Mouse (Mus musculus) neural tube, embryonic 11.5 days (tissue): ENCODE data around the gene Arhgef10l. TPM values are rescaled to one million over a fixed set of nuclear protein-coding genes. Genes with fewer than 3 reads are reported as not detected.

Experiments
- ATAC-seq: fragments of 200-750 bp; cut with Nextera tagmentation; 2 replicates; pipeline ENCODE4 v1.8.0; 2017; ENCODE audit warnings: moderate number of reproducible peaks, mild to moderate bottlenecking, moderate TSS enrichment, moderate library complexity; ENCODE audit not compliant: insufficient read depth, low FRiP score, low TSS enrichment
- DNase-seq: peaks from one replicate; pipeline ENCODE4 v3.0.0-alpha.2; 2015; ENCODE audit warnings: low spot score
- H3K27ac ChIP-seq: fragments of 300-500 bp; sonication (generic); 2 replicates; pipeline ENCODE4 v1.5.1; 2014; ENCODE audit warnings: low read depth, mild to moderate bottlenecking, low read length
- H3K27me3 ChIP-seq: fragments of 300-500 bp; sonication (generic); 2 replicates; pipeline ENCODE4 v1.6.1; 2014; ENCODE audit warnings: mild to moderate bottlenecking, low read length, mixed read lengths; ENCODE audit not compliant: control insufficient read depth, insufficient read depth
- H3K36me3 ChIP-seq: fragments of 300-500 bp; sonication (generic); 2 replicates; pipeline ENCODE4 v1.6.1; 2014; ENCODE audit warnings: mild to moderate bottlenecking, low read length, moderate library complexity, mixed read lengths; ENCODE audit not compliant: control insufficient read depth, insufficient read depth
- H3K4me1 ChIP-seq: fragments of 300-500 bp; sonication (generic); 2 replicates; pipeline ENCODE4 v1.6.1; 2014; ENCODE audit warnings: low read length, mixed read lengths; ENCODE audit not compliant: control insufficient read depth, insufficient read depth
- H3K4me2 ChIP-seq: fragments of 300-500 bp; sonication (generic); 2 replicates; pipeline ENCODE4 v1.6.1; 2014; ENCODE audit warnings: low read depth, mild to moderate bottlenecking, moderate library complexity
- H3K4me3 ChIP-seq: fragments of 300-500 bp; sonication (generic); 2 replicates; pipeline ENCODE4 v1.5.1; 2014; ENCODE audit warnings: low read depth, low read length
- H3K9ac ChIP-seq: fragments of 300-500 bp; sonication (generic); 2 replicates; pipeline ENCODE4 v1.6.1; 2014; ENCODE audit warnings: mild to moderate bottlenecking, low read length
- H3K9me3 ChIP-seq: fragments of 300-500 bp; sonication (generic); 2 replicates; pipeline ENCODE4 v1.6.1; 2016; ENCODE audit warnings: low read length; ENCODE audit not compliant: control insufficient read depth
- WGBS: fragments of 180-500 bp; shearing (Covaris S2); extraction: QIAGEN DNeasy Blood & Tissue Kit; methylation state at CpG from one replicate; pipeline ENCODE4 v1.1.7; 2014; 5-methylcytosine and 5-hydroxymethylcytosine counted together
- polyA plus RNA-seq: library from polyadenylated mRNA; unstranded; fragments of >200 nt; fragmentation: Nextera tagmentation; extraction: Ambion mirVana; gene quantifications from 2 replicates; pipeline ENCODE4 v1.2.1, GENCODE M21; 2014

Arhgef10l gene
- polyA plus RNA-seq, 1 experiment from 2014 or later, result 25.3 TPM

DNA sequence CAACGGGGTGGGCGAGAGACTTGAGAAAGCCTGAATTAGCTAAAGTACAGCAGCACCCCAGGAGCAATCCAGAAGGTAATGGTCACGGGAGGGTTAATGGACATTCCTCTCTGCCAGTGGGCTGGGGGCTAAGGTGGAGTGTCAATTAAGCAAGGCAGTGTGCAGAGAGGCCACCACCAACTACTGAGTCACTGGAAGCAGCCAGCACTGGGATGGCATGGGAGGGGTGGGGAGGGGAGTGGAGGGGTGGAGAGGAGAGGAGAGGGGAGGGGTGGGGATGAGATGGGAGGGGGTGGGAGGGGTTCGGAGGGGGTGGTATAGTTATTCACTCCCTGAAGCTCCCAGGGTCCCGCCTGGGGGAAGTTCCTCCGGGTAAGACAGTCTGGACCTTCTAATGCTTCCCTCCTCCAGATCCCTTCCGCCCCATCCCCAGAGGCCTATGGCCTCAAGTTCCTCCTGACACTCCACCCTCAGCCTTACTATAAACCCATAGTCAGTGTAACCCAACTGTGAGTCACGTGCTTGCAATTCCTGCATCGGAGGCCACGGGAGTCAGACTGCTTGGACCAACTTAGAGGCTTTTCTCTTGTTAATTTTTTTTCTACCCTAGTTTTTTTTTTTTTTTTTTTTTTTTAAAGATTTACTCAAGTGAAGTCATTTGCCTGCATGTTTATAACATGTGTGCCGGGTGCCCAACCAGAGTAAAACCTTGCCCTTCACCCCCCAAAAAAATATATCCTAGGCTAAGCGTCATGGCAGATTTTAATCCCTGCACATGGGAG lies 22.4 kb upstream of the Arhgef10l start:
- DNase-seq (no peak), ATAC-seq (no peak)
- H3K4me1 ChIP-seq, result peaks cover 14% of the 10 kb centered on the region
- H3K27me3 ChIP-seq, result no peaks in the 10 kb centered on the region
- H3K9ac ChIP-seq, result no peak overlapping the region
- no peaks in the 10 kb centered on the region for H3K9me3 ChIP-seq
- no peak overlapping the region for H3K4me3 ChIP-seq
- no peak overlapping the region for H3K4me2 ChIP-seq
- H3K36me3 ChIP-seq, result no peaks in the 10 kb centered on the region
- WGBS, result 53% methylated on average over 11 of the region's 12 CpGs
- H3K27ac ChIP-seq, result no peak overlapping the region

DNA sequence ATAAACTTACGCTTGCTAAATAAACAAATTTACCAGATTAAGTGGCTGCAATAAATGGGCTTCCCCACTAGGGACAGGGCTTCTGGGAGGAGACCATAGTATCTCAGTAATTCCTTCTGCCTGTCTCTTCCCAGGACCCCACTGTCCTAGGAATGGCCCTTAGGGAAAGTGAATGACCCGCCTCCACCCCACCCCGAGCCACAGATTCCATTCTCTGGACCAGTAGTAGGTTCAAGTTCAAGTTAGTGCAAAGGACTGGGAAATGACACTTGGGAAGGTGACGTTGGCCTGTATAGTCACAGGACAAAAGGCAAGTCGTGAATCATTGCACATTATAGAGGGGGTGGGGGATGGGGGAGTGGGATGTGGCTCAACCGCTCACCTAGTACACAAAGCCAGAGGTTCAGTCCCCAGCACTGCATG lies 19.1 kb upstream of the Arhgef10l start:
- Histone ChIP-seq H3K27me3 (no peaks in the 10 kb centered on the region), H3K9me3 (no peaks in the 10 kb centered on the region), H3K4me3 (no peak overlapping the region), H3K9ac (no peak overlapping the region), H3K4me1 (peaks cover 14% of the 10 kb centered on the region), H3K27ac (no peak overlapping the region), H3K4me2 (no peak overlapping the region), H3K36me3 (no peaks in the 10 kb centered on the region)
- no peak for ATAC-seq
- WGBS, result 30% methylated on average over 6 of the region's 6 CpGs
- no peak for DNase-seq

DNA sequence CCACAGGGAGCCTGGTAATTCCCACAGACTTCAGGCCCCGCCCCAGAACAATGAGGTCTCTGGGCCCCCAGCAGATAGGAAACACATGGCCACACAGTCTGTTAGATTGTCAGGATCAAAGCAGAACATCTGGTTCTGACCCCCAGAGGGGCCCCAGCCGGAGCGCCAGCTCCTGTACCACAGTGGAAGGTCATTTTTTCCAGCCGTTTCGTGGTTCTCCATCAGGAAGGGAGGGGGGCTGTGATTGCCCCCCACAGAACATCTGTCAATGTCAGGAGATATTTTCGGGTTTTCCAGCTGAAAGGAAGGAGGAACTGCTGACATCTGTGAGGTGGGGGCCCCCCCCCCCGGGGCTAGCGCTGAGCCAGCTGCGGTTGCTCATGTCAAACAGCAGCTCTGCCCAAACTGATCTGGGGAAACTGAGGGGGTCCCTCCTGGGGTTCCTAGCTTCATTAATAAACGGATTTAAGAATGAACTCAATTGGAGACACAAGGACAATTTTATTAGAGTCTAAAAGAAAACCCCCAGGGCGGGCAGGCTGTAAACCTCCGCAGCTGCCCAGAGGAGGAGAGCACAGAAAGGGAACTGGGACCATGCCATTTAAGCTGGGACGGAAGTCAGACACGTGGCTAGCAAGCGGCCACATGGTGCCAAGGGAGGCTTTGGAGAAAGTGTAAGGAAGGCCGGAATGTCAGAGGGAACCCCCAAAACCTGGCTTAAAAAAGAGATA lies 18.5 kb upstream of the Arhgef10l start:
- peaks cover 14% of the 10 kb centered on the region for H3K4me1 ChIP-seq
- no peak overlapping the region for H3K4me3 ChIP-seq
- ATAC-seq (no peak), DNase-seq (peak; percentile 76)
- 7% methylated on average over 16 of the region's 16 CpGs for WGBS
- H3K4me2 ChIP-seq, result peak overlapping the region; percentile 26
- H3K27ac ChIP-seq, result 0 out of 2 replicates have a peak overlapping the region, but pooled peaks have one; percentile 23
- no peaks in the 10 kb centered on the region for H3K36me3 ChIP-seq
- 0 out of 2 replicates have a peak overlapping the region, but pooled peaks have one; percentile 3 for H3K9ac ChIP-seq
- no peaks in the 10 kb centered on the region for H3K27me3 ChIP-seq
- H3K9me3 ChIP-seq, result no peaks in the 10 kb centered on the region

DNA sequence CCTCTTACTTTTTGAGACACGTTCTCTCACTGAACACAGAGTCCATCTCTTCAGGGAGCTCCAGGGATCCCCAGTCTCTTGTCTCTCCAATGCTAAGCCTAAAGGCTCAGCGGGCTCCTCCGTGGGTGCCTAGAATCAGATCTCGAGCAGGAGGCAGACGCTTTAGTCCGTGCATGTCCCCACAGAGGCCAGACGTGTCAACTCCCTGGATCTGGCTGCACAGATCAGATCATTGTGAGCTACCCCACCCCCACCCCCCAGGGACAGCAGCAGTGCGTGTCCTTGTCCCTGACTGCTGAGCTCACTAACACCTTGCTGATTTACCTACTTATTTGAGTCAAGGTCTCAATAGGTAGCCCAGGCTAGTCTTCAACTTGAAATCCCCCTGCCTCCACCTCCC lies 17.8 kb upstream of the Arhgef10l start:
- 39% methylated on average over 8 of the region's 8 CpGs for WGBS
- Histone ChIP-seq H3K9me3 (no peaks in the 10 kb centered on the region), H3K27me3 (no peaks in the 10 kb centered on the region), H3K4me1 (peaks cover 14% of the 10 kb centered on the region), H3K4me3 (no peak overlapping the region), H3K9ac (no peak overlapping the region), H3K36me3 (no peaks in the 10 kb centered on the region), H3K4me2 (no peak overlapping the region), H3K27ac (no peak overlapping the region)
- ATAC-seq (no peak), DNase-seq (no peak)

DNA sequence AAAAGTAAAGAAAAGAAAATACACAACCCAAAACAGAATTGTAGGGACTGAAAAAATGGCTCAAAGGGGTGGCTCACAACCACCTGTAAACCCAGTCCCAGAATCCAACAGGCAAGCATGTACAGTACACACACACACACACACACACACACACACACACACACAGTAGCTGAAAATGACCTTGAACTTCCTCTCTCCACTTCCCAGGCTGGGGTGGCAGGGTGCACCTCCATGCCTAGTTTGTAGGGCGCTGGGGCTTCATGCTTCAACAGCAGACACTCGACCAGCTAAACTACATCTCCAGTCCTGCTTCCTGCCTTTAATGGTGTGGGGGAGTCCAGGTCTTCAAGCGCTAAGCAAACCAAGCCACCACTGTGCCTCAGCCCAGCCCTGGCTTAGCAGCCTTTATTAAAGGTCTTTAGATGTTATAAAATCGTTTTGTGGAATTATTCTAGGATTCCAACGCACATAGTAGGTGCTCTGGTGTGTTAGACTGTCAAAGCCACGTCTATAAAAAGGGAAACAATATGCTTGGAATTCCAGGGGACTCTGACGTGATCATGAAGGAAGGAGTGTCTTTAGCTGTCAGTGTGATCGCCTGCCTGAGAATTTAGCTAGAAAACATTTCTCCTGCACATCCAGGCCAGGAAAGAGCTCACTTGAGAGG lies 15.1 kb upstream of the Arhgef10l start:
- H3K4me2 ChIP-seq, result no peak overlapping the region
- ATAC-seq (no peak), DNase-seq (no peak)
- WGBS, result 68% methylated on average over 8 of the region's 8 CpGs
- no peaks in the 10 kb centered on the region for H3K36me3 ChIP-seq
- no peak overlapping the region for H3K27ac ChIP-seq
- no peaks in the 10 kb centered on the region for H3K27me3 ChIP-seq
- H3K9ac ChIP-seq, result no peak overlapping the region
- no peak overlapping the region for H3K4me3 ChIP-seq
- peaks cover 14% of the 10 kb centered on the region for H3K4me1 ChIP-seq
- no peaks in the 10 kb centered on the region for H3K9me3 ChIP-seq

DNA sequence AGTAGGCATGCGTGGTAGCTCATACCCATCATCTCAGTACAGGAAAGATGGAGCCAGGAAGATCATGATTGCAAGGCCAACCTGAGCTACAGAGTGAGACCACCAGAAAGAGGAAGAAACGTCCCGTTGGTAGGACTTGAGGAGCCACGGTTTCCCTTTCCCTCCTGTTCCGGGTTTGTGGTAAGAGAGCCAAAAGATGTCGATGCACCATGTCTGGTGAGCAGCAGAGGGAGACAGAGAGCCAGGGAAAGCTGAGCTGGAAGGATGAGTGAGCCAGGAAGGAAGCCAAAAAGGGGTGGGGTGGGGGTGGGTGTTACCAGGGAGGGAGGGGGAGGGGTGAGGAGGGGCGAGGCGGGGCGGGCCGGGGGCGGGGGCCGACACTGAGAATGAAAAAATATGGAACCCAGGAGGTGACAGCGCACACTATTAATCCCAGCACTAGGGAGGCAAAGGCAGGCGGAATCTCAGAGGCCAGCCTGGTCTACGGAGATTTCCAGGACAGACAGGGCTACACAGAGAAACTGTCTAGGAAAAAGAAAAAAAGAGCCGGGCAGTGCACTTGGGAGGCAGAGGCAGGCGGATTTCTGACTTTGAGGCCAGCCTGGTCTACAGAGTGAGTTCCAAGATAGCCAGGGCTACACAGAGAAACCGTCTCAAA lies 14.0 kb upstream of the Arhgef10l start:
- no peak for ATAC-seq
- H3K4me1 ChIP-seq, result peaks cover 11% of the 10 kb centered on the region
- H3K27ac ChIP-seq, result no peak overlapping the region
- no peaks in the 10 kb centered on the region for H3K9me3 ChIP-seq
- H3K4me3 ChIP-seq, result no peak overlapping the region
- no peak overlapping the region for H3K9ac ChIP-seq
- H3K36me3 ChIP-seq, result no peaks in the 10 kb centered on the region
- DNase-seq, result peak; percentile 70
- H3K27me3 ChIP-seq, result no peaks in the 10 kb centered on the region
- 41% methylated on average over 12 of the region's 18 CpGs for WGBS
- no peak overlapping the region for H3K4me2 ChIP-seq

DNA sequence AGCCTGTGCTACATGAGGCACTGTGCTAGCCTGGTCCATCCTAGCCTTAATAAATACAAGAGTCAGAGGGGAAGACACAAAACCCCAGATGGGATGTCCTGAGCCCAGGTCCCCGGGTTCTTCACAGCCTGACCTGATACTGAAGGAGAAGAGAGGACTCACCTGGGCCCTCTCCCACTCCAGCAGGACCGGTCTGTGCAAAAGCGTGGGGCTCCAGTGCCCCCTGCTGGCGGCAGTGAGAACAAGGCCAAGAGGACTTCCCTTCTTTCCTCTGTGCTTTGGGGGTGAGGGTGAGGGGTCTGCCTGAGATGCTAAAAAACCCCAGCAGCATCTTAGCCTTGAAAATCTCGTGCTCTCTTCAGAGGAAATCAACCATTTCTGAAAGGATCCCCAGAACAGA lies 13.2 kb upstream of the Arhgef10l start:
- no peak overlapping the region for H3K4me2 ChIP-seq
- H3K4me3 ChIP-seq, result no peak overlapping the region
- H3K27me3 ChIP-seq, result no peaks in the 10 kb centered on the region
- H3K4me1 ChIP-seq, result peaks cover 5% of the 10 kb centered on the region; the same call in 1 of the 2 replicates
- no peaks in the 10 kb centered on the region for H3K9me3 ChIP-seq
- no peak overlapping the region for H3K27ac ChIP-seq
- ATAC-seq (no peak), DNase-seq (peak; percentile 67)
- WGBS, result 15% methylated on average over 5 of the region's 5 CpGs
- H3K36me3 ChIP-seq, result no peaks in the 10 kb centered on the region
- no peak overlapping the region for H3K9ac ChIP-seq

DNA sequence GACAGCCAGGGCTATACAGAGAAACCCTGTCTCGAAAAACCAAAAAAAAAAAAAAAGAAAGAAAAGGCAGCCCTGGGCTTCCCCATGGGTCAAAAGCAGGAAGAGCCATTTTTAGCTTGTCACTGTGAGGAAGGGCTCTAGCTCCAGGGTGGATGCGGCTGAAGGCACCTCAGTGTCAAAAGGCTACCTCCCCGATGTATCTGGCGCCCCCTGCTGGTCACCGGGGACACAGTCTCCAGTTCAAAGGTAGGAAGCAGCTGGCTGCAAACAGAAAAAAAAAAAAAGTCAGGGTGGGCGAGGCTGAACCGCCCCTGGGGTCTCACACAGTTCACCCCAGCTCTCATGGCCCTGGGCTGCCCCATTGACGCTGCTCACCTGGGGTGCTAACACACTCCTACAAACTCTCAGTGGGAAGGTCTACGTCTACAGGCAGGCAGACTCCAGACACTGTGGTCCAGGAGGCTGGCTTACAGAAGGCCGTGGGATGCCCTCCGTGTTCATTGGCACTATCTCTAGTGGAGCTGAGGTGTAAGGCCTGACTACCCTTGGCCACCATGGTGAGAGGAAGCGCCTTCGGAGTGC lies 8.6 kb upstream of the Arhgef10l start:
- Histone ChIP-seq H3K9ac (no peak overlapping the region), H3K36me3 (no peaks in the 10 kb centered on the region), H3K4me1 (0 out of 2 replicates have a peak, but pooled peaks cover 3% of the 10 kb centered on the region), H3K9me3 (no peaks in the 10 kb centered on the region), H3K27me3 (no peaks in the 10 kb centered on the region), H3K4me3 (no peak overlapping the region), H3K27ac (no peak overlapping the region), H3K4me2 (no peak overlapping the region)
- ATAC-seq, result 0 out of 2 replicates have a peak, but pooled peaks have one; percentile 16
- DNase-seq, result peak; percentile 87
- 32% methylated on average over 13 of the region's 13 CpGs for WGBS
